Mouse (Mus musculus) gastrocnemius, adult 8-10 months (tissue): Measurements from ENCODE around the gene Cdc42. TPM values are rescaled to one million over a fixed set of nuclear protein-coding genes. Genes with fewer than 3 reads are reported as not detected.

Experiments used
- DNase-seq, 2 experiments: peaks; one replicate each; pipeline ENCODE4 v3.0.0; 2022; ENCODE audit warnings: low spot score in 2 of 2
- total RNA-seq, 4 experiments: library from RNA; stranded (reverse); gene quantifications; 2 replicates each; pipeline ENCODE4 v1.2.4; 2022

The Cdc42 gene
- total RNA-seq, 4 experiments from 2014 or later: 173 to 188 (median 177) TPM

DNA sequence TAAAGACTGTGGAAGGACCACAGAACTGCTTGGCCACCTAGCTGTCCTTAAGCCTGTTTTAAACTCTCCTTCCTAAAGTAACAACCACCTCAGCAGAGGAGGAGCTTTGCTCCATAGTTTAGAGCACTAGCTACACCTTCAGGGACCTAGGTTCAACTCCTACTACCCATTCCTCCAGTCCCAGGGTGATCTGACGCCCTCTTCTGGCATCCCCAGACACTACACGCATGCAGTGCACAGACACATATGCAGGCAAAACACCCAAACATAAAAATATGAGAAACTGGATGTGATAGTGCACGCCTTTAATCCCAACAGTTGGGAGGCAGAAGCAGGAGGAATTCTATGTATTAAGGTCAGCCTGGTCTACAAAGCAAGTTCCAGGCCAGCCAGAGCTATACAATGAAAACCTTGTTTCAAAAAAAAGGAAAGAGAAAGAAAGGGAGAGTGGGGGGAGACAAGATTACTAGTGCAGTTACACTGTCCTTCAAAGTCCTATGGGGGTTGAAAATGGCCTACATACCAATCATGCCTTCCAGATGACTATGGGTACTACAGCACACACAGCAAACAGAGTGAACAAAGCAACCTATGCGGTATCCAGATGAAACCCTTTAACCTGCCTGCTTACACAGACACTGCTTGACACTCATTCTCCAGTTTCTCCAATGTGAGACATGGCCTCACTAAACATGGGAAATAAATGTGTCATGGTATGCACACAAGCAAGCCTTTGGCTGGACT is 41.3 kb downstream of the Cdc42 start:
- no peak for DNase-seq

GRCm38 (mm10) chr4:137315061-137315460 is 42.5 kb downstream of the Cdc42 start:
- DNase-seq: no peak

- DNase-seq: peak in 1 of 2 experiments; percentile 42
These were observed 43.0 kb downstream of the Cdc42 start for GRCm38 (mm10) chr4:137314561-137314960.

DNA sequence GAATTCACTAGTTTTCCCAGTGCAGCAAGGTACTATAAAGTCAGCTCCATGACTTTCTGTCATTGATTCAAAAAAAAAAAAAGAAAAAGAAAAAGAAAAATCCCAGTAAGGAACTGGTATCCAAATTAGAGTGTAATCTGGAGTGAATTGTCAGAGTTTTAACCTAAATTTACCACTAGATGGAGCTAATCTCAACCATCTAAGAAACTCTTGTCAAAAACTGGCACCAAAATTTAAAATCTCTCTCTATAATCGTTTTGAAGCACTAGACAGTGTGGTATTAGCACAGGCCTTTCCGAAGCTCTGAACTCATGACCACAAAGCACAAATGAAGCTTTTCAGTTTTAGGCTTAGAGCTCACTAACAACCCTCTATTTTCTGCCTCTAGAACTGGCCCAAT is 44.0 kb downstream of the Cdc42 start:
- no peak for DNase-seq

GRCm38 (mm10) chr4:137308377-137308776 is 49.1 kb downstream of the Cdc42 start:
- DNase-seq: no peak

- DNase-seq: no peak
These were observed 50.4 kb downstream of the Cdc42 start for GRCm38 (mm10) chr4:137306991-137307706.

GRCm38 (mm10) chr4:137306577-137306888 is 51.0 kb downstream of the Cdc42 start:
- DNase-seq: no peak

DNA sequence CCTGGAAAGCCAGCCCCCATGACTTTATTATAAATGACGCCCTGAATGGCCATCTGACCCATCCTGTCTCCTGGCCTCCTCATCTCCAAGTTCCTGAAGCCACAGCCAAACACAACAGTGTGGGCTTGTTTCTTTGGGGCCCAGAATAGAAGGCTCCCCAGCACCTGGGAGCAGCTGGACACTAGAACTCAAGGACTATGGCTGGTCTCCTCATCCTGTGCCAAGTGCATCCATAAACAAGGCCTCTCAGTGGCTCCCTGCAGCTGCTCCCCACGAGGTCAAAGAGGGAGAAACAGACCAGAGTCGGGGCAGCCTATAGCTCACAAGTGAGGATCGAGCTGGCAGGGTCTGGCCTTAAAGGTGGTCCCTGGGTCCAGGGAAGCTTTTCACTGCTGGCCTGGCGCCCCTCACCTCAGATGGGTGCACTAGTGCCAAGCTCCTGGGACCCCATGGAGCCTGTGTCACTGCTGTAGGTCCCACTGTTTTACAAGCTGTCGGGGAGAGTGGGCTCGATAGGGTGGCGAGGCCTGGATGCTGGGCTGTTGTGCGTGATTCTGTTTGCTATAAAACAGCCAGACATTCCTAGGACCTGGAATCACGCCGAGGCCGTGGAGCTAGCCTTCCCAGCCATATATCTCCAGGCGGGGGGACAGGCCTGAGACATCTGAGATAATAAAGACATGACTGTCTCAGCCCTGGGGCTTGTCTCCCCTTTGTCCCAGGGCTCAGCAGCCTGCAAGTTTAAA is 51.5 kb downstream of the Cdc42 start:
- DNase-seq: no peak

- no peak for DNase-seq
These were observed 52.5 kb downstream of the Cdc42 start for GRCm38 (mm10) chr4:137305066-137305465.

DNA sequence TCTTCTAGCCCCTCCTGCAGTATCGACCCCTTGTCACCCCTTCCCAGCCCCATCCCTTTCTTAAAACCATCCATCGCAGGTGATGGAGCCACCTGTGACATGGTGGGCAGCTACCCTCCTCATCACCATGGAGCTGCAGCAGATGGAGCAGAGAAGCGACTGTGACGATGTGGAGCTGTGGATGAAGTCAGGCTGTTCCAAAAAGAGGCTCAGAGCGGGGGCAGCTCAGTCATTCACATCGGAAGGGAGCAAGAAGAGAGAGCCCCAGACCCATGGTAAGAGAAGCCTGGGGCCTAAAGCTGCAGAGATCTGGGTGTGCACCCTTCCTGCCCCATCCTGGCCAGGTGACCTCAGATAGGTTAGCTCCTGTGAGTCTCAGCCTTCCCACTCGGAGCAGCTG is 53.4 kb downstream of the Cdc42 start:
- DNase-seq: no peak

GRCm38 (mm10) chr4:137301635-137302034 is 55.9 kb downstream of the Cdc42 start:
- no peak for DNase-seq

- no peak for DNase-seq
These were observed 57.3 kb downstream of the Cdc42 start for GRCm38 (mm10) chr4:137300227-137300626.

DNA sequence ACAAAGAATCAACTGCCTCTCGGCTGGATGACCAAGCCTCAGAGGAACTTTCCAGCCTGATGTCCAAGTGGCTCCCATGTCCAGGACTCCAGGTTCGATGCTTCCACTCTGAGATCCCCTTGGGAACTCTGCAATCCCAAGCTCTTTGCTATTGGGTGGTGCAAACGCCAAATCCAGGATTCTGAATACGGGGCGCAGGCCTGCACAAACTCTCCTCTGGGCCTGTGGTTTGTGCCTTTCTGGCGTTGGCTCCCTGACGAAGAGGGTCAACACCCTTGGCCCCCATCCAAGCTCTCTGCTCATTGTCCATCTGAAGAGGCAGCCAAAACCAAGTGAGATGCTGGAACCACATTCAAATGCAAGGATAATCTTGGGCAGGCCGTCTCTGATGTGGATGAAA is 59.1 kb downstream of the Cdc42 start:
- peak; percentile 41 to 45 for DNase-seq

- no peak for DNase-seq
These were observed 59.9 kb downstream of the Cdc42 start for GRCm38 (mm10) chr4:137297611-137298010.

GRCm38 (mm10) chr4:137294951-137295350 is 62.6 kb downstream of the Cdc42 start:
- no peak for DNase-seq

- DNase-seq: no peak
These were observed 63.0 kb downstream of the Cdc42 start for GRCm38 (mm10) chr4:137294474-137294873.

GRCm38 (mm10) chr4:137294032-137294431 is 63.5 kb downstream of the Cdc42 start:
- no peak for DNase-seq

- peak; percentile 41 to 44 for DNase-seq
These were observed 64.9 kb downstream of the Cdc42 start for GRCm38 (mm10) chr4:137292625-137293024.

- DNase-seq: no peak
These were observed 67.3 kb downstream of the Cdc42 start for GRCm38 (mm10) chr4:137290250-137290649.

- no peak for DNase-seq
These were observed 67.8 kb downstream of the Cdc42 start for GRCm38 (mm10) chr4:137289701-137290100.

- DNase-seq: peak in 1 of 2 experiments; percentile 33
These were observed 69.7 kb downstream of the Cdc42 start for GRCm38 (mm10) chr4:137287818-137288217.

DNA sequence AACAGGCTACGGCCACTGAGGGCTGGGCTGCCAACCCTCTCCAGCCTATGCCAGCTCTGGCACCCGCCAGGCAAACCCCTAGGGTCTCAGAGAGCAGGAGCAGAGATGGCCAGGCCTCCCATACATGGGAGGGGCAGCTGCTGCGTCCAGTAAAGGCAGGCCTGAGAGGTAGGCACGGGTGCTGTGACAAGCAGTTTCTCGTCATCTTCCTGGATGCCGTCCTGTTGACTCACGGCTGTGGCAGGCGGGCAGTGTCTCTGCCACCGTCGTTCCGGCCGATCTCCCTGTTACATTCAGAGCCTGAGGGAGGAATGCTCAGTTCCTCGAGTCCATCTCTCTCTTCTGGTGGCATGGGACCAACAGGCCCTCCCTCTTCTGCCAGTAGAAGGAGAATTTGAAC is 70.3 kb downstream of the Cdc42 start:
- DNase-seq: peak; percentile 32 to 40

DNA sequence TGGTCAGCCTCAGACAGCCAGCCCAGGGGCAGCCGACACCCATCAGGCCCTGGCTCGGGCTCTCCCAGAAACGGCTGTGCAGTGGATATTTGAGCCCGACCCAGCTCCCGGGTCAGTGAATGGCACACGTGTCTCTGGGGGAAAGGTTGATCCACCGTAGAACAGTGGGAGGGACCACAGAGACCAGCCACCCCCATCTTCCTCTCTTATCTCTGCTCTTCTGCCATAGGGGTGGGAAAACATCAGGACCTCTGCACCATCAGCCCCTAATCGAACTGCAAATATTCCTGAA is 70.9 kb downstream of the Cdc42 start:
- DNase-seq: peak; percentile 39 to 56
